Mouse (Mus musculus): Measurements from ENCODE around the gene Dll1. TPM values are rescaled to one million over a fixed set of nuclear protein-coding genes. Genes with fewer than 3 reads are reported as not detected.

Gene Dll1
- total RNA-seq, 1 experiment: 13.8 TPM

DNA sequence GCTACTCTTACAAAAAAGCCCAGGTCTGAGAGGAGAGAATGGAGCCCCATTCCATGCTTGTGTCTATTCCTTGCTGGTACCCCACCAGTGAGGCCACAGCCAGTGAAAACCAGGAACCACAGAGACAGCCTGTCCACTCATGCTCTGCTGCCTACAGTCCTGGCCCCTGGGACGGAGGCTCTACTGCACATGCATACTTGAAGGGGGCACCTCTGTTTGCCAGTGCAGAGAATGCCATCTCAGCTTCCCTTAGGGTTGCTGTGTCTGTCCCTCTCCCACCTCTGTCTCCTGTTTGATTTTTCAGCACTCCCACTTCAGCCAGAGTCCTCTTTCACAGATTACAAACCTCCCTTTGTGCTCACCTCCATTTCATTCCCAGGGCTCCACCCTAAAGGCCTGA lies 34.2 kb upstream of the Dll1 start:
- H3K36me3 ChIP-seq (ENCODE audit: control insufficient read depth, insufficient read depth, low read length, poor library complexity, severe bottlenecking): no peaks in the 10 kb centered on the region
- no peak overlapping the region for H3K4me3 ChIP-seq (ENCODE audit: insufficient read depth in 1 of 2, low read depth in 1 of 2, low read length in 2 of 2, poor library complexity in 1 of 2, severe bottlenecking in 1 of 2)
- no peak overlapping the region for H3K9ac ChIP-seq (ENCODE audit: insufficient read depth, low read depth, low read length, poor library complexity, severe bottlenecking)
- H3K27ac ChIP-seq (ENCODE audit: insufficient read depth, low read depth, low read length, poor library complexity, severe bottlenecking): no peak overlapping the region
- H3K9me3 ChIP-seq (ENCODE audit: control insufficient read depth, insufficient read depth, low read depth, low read length): no peaks in the 10 kb centered on the region
- TF ChIP-seq HCFC1 (IDR thresholded peaks at IDR 0.05; ENCODE audit: borderline replicate concordance, insufficient read depth, low read length) (no peak), CHD2 (IDR thresholded peaks at IDR 0.05; ENCODE audit: low read depth, low read length) (no peak), ZC3H11A (IDR thresholded peaks at IDR 0.05; ENCODE audit: borderline replicate concordance, low read depth, low read length) (no peak), MAFK (IDR thresholded peaks at IDR 0.05; ENCODE audit: insufficient read depth, low read depth, low read length) (no peak), ZNF384 (IDR thresholded peaks at IDR 0.05; ENCODE audit: low read depth, low read length) (no peak)
- H3K4me1 ChIP-seq (ENCODE audit: control insufficient read depth in 2 of 2, insufficient read depth in 2 of 2, low read length in 2 of 2, poor library complexity in 1 of 2): no peaks in the 10 kb centered on the region; a peak in 1 of 4 replicates
- in situ Hi-C loops (cut with MboI; ENCODE audit: low sequenced_read_pairs in 2 of 2, unreplicated experiment in 2 of 2): no loop called here
- DNase-seq (ENCODE audit: low read depth, low spot score): no peak

DNA sequence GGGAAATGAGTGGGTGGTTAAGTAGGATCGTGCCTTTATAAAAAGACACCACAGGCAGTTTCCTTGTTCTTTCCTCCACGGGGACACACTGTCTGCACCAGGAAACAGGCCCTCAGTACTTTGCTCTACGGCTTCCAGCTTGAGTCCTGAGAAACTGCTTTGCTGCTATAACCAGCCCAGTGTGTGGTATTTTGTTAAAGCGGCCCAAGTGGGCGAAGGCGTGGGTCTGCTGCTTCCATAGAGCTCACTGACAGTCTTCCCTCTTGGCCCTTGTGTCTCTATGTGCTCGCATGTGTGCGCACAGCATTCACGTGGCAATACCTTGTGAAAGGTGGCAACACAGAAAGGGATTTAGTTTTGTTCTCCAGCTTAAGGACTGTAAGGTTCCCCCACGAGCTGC lies 32.6 kb upstream of the Dll1 start:
- no peaks in the 10 kb centered on the region; a peak in 1 of 4 replicates for H3K4me1 ChIP-seq (ENCODE audit: control insufficient read depth in 2 of 2, insufficient read depth in 2 of 2, low read length in 2 of 2, poor library complexity in 1 of 2)
- H3K9ac ChIP-seq (ENCODE audit: insufficient read depth, low read depth, low read length, poor library complexity, severe bottlenecking): no peak overlapping the region
- no peaks in the 10 kb centered on the region for H3K36me3 ChIP-seq (ENCODE audit: control insufficient read depth, insufficient read depth, low read length, poor library complexity, severe bottlenecking)
- in situ Hi-C loops (cut with MboI; ENCODE audit: low sequenced_read_pairs in 2 of 2, unreplicated experiment in 2 of 2): no loop called here
- H3K9me3 ChIP-seq (ENCODE audit: control insufficient read depth, insufficient read depth, low read depth, low read length): no peaks in the 10 kb centered on the region
- H3K27ac ChIP-seq (ENCODE audit: insufficient read depth, low read depth, low read length, poor library complexity, severe bottlenecking): no peak overlapping the region
- no peak for TF ChIP-seq MAFK (IDR thresholded peaks at IDR 0.05; ENCODE audit: insufficient read depth, low read depth, low read length)
- TF ChIP-seq ZC3H11A (IDR thresholded peaks at IDR 0.05; ENCODE audit: borderline replicate concordance, low read depth, low read length): no peak
- no peak for TF ChIP-seq ZNF384 (IDR thresholded peaks at IDR 0.05; ENCODE audit: low read depth, low read length)
- no peak for TF ChIP-seq CHD2 (IDR thresholded peaks at IDR 0.05; ENCODE audit: low read depth, low read length)
- no peak for TF ChIP-seq HCFC1 (IDR thresholded peaks at IDR 0.05; ENCODE audit: borderline replicate concordance, insufficient read depth, low read length)
- DNase-seq (ENCODE audit: low read depth, low spot score): no peak
- 0 out of 4 replicates have a peak overlapping the region, but pooled peaks of 1 of the 2 experiments have one; percentile 33 for H3K4me3 ChIP-seq (ENCODE audit: insufficient read depth in 1 of 2, low read depth in 1 of 2, low read length in 2 of 2, poor library complexity in 1 of 2, severe bottlenecking in 1 of 2)

DNA sequence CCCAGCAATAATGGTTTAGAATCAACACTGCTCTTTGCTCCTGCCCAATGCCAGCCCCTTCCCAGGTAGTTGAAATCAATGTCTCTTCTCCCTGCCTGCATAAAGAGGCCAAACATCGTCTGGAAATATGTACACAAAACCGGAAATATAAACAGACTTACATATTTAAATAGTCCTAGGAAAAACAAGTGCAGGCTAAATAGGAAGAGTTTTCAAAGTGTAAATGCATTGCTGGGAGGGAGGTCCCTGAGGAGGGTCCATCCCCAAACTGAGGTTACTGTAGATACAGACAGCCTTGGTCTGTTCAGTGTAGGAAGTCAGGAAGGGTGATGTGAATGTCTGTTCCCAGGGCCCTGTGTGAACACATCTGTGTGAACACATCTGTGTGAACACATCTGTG lies 29.9 kb upstream of the Dll1 start:
- no peaks in the 10 kb centered on the region for H3K9me3 ChIP-seq (ENCODE audit: control insufficient read depth, insufficient read depth, low read depth, low read length)
- no peak overlapping the region for H3K27ac ChIP-seq (ENCODE audit: insufficient read depth, low read depth, low read length, poor library complexity, severe bottlenecking)
- H3K4me3 ChIP-seq (ENCODE audit: insufficient read depth in 1 of 2, low read depth in 1 of 2, low read length in 2 of 2, poor library complexity in 1 of 2, severe bottlenecking in 1 of 2): no peak overlapping the region
- in situ Hi-C loops (cut with MboI; ENCODE audit: low sequenced_read_pairs in 2 of 2, unreplicated experiment in 2 of 2): no loop called here
- peaks cover 4% of the 10 kb centered on the region; the same call in 1 of the 2 replicates for H3K36me3 ChIP-seq (ENCODE audit: control insufficient read depth, insufficient read depth, low read length, poor library complexity, severe bottlenecking)
- TF ChIP-seq MAFK (IDR thresholded peaks at IDR 0.05; ENCODE audit: insufficient read depth, low read depth, low read length): no peak
- TF ChIP-seq CHD2 (IDR thresholded peaks at IDR 0.05; ENCODE audit: low read depth, low read length): no peak
- no peak for TF ChIP-seq HCFC1 (IDR thresholded peaks at IDR 0.05; ENCODE audit: borderline replicate concordance, insufficient read depth, low read length)
- TF ChIP-seq ZC3H11A (IDR thresholded peaks at IDR 0.05; ENCODE audit: borderline replicate concordance, low read depth, low read length): no peak
- no peak for TF ChIP-seq ZNF384 (IDR thresholded peaks at IDR 0.05; ENCODE audit: low read depth, low read length)
- H3K4me1 ChIP-seq (ENCODE audit: control insufficient read depth in 2 of 2, insufficient read depth in 2 of 2, low read length in 2 of 2, poor library complexity in 1 of 2): no peaks in the 10 kb centered on the region; a peak in 1 of 4 replicates
- no peak overlapping the region for H3K9ac ChIP-seq (ENCODE audit: insufficient read depth, low read depth, low read length, poor library complexity, severe bottlenecking)
- no peak for DNase-seq (ENCODE audit: low read depth, low spot score)

DNA sequence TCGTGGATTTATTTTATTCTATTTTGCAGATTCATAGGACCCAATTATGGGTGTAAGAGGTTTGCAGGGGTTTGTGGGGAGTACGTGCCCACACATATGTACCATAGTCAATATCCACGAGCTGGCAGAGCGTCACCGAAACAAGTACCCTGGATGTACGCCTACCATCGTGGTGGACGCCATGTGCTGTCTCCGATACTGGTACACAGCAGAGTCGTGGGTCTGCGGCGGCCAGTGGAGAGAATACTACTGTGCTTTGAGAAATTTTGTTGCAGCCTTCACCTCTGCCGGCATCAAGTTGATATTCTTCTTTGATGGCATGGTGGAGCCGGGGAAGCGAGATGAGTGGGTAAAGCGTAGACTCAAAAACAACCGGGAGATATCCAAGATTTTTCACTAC lies 25.0 kb upstream of the Dll1 start:
- H3K9ac ChIP-seq (ENCODE audit: insufficient read depth, low read depth, low read length, poor library complexity, severe bottlenecking): no peak overlapping the region
- H3K27ac ChIP-seq (ENCODE audit: insufficient read depth, low read depth, low read length, poor library complexity, severe bottlenecking): no peak overlapping the region
- in situ Hi-C loops (cut with MboI; ENCODE audit: low sequenced_read_pairs in 2 of 2, unreplicated experiment in 2 of 2): no loop called here
- TF ChIP-seq CHD2 (IDR thresholded peaks at IDR 0.05; ENCODE audit: low read depth, low read length) (no peak), ZNF384 (IDR thresholded peaks at IDR 0.05; ENCODE audit: low read depth, low read length) (no peak), ZC3H11A (IDR thresholded peaks at IDR 0.05; ENCODE audit: borderline replicate concordance, low read depth, low read length) (no peak), MAFK (IDR thresholded peaks at IDR 0.05; ENCODE audit: insufficient read depth, low read depth, low read length) (no peak), HCFC1 (IDR thresholded peaks at IDR 0.05; ENCODE audit: borderline replicate concordance, insufficient read depth, low read length) (no peak)
- DNase-seq (ENCODE audit: low read depth, low spot score): no peak
- H3K36me3 ChIP-seq (ENCODE audit: control insufficient read depth, insufficient read depth, low read length, poor library complexity, severe bottlenecking): peaks cover 4% of the 10 kb centered on the region; the same call in 1 of the 2 replicates
- no peaks in the 10 kb centered on the region for H3K9me3 ChIP-seq (ENCODE audit: control insufficient read depth, insufficient read depth, low read depth, low read length)
- no peak overlapping the region for H3K4me3 ChIP-seq (ENCODE audit: insufficient read depth in 1 of 2, low read depth in 1 of 2, low read length in 2 of 2, poor library complexity in 1 of 2, severe bottlenecking in 1 of 2)
- 0 out of 4 replicates have a peak, but pooled peaks cover 0 to 3% of the 10 kb centered on the region in 2 experiments for H3K4me1 ChIP-seq (ENCODE audit: control insufficient read depth in 2 of 2, insufficient read depth in 2 of 2, low read length in 2 of 2, poor library complexity in 1 of 2)

Data from ES-E14 (cell line).